Mouse (Mus musculus) forebrain, postnatal 0 days (tissue): ENCODE data around the gene 1700067P10Rik. TPM values are rescaled to one million over a fixed set of nuclear protein-coding genes. Genes with fewer than 3 reads are reported as not detected.

Experiments
- ATAC-seq: fragments of 200-750 bp; cut with Nextera tagmentation; 2 replicates; pipeline ENCODE4 v1.8.0; 2017; ENCODE audit warnings: mild to moderate bottlenecking, moderate library complexity
- DNase-seq: peaks from one replicate; pipeline ENCODE4 v3.0.0-alpha.2; 2015
- H3K27ac ChIP-seq: fragments of 300-500 bp; sonication (generic); 2 replicates; pipeline ENCODE4 v1.5.1; 2014; ENCODE audit warnings: low read depth, mild to moderate bottlenecking, antibody characterized with exemption, low read length, moderate library complexity, mixed read lengths
- H3K27me3 ChIP-seq: fragments of 300-500 bp; sonication (generic); 2 replicates; pipeline ENCODE4 v1.6.1; 2014; ENCODE audit warnings: mild to moderate bottlenecking, low read length, mixed read lengths; ENCODE audit not compliant: insufficient read depth
- H3K36me3 ChIP-seq: fragments of 300-500 bp; sonication (generic); 2 replicates; pipeline ENCODE4 v1.6.1; 2014; ENCODE audit warnings: mild to moderate bottlenecking, moderate library complexity; ENCODE audit not compliant: insufficient read depth
- H3K4me1 ChIP-seq: fragments of 300-500 bp; sonication (generic); 2 replicates; pipeline ENCODE4 v1.6.1; 2014; ENCODE audit warnings: antibody characterized with exemption; ENCODE audit not compliant: insufficient read depth
- H3K4me2 ChIP-seq: fragments of 300-500 bp; sonication (generic); 2 replicates; pipeline ENCODE4 v1.6.1; 2014; ENCODE audit warnings: low read depth, mild to moderate bottlenecking, moderate library complexity
- H3K4me3 ChIP-seq: fragments of 300-500 bp; sonication (generic); 2 replicates; pipeline ENCODE4 v1.5.1; 2014; ENCODE audit warnings: low read depth, low read length, mixed read lengths
- H3K9ac ChIP-seq: fragments of 300-500 bp; sonication (generic); 2 replicates; pipeline ENCODE4 v1.6.1; 2014; ENCODE audit warnings: mild to moderate bottlenecking
- H3K9me3 ChIP-seq: fragments of 300-500 bp; sonication (generic); 2 replicates; pipeline ENCODE4 v1.6.1; 2016; ENCODE audit warnings: low read length
- CTCF ChIP-seq: sonication (generic); IDR thresholded peaks from 2 replicates; pipeline ENCODE4 v1.5.1; 2016; ENCODE audit warnings: antibody characterized with exemption, control low read depth, low read depth
- WGBS: fragments of 180-500 bp; shearing (Covaris S2); extraction: QIAGEN DNeasy Blood & Tissue Kit; methylation state at CpG from one replicate; pipeline ENCODE4 v1.1.7; 2014; 5-methylcytosine and 5-hydroxymethylcytosine counted together
- polyA plus RNA-seq: library from polyadenylated mRNA; unstranded; fragments of >200 nt; fragmentation: Nextera tagmentation; extraction: Ambion mirVana; gene quantifications from 2 replicates; pipeline ENCODE4 v1.2.1, GENCODE M21; 2015
- total RNA-seq: library from RNA; depleted of rRNA; stranded (reverse); fragments of >200 nt; gene quantifications from 2 replicates; pipeline ENCODE4 v1.2.3, GENCODE M21; 2014

Gene 1700067P10Rik
- total and polyA plus RNA-seq, 2 experiments from 2014 or later = not detected

DNA sequence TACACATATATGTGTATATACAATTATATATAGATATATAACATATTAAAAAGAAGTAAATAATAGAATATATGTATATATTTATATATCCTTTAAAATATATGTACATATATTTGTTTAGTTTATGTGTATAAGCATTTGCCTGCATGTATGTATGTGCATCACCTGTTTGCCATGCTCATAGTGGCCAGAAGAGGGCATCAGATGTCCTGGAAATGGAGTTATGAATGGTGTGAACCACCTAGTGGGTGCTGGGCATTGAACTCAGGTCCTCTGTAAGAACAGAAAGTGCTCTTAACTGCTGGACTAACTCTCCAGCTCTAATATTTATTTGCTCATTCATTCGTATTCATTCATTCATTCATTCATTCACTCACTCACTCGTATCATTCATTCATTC is 35.5 kb upstream of the 1700067P10Rik start:
- H3K27ac ChIP-seq = no peak overlapping the region
- TF ChIP-seq CTCF = no peak; the same call in 1 of the 2 replicates
- no peak overlapping the region for H3K9ac ChIP-seq
- H3K4me2 ChIP-seq = no peak overlapping the region
- no peaks in the 10 kb centered on the region for H3K36me3 ChIP-seq
- peaks cover 20% of the 10 kb centered on the region; the same call in 1 of the 2 replicates for H3K4me1 ChIP-seq
- ATAC-seq (no peak), DNase-seq (no peak)
- no peak overlapping the region for H3K4me3 ChIP-seq
- WGBS = 81% methylated on average over 2 of the region's 2 CpGs
- H3K27me3 ChIP-seq = no peaks in the 10 kb centered on the region
- H3K9me3 ChIP-seq = no peaks in the 10 kb centered on the region

DNA sequence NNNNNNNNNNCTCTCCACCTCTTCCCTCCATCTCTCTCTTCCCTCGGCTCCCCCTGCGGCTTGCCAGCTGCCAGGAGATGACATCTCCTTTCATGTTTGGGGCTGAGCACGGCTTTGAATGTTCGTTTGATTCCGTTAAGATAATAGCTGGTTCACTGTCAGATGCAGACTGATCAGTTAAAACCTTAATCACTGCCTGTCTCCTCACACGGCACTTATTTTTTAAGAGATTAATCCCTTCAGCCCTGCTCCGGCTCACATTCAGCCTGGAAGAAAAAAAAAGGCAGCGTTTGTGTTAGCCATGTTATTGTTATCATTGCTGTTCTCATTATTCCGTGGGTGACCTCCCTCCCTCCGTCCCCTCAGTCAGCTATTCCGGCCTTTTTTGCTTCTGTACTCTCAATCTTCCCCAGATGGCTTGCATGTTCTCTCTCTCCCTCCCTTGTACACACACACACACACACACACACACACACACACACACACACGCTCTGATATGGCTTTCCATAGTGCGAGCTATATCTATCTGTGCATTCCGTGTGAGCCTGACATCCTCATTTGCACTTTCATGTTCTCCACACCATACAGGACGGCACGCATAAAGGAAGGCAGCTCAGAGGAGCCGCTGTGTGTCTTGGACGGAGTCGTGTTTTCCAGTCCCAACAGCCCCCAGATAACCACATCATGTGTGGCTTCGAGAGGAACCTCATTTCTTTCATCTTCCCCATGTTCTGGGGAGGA is 33.9 kb upstream of the 1700067P10Rik start:
- DNase-seq (peak; percentile 69), ATAC-seq (peak; percentile 78)
- peak overlapping the region; percentile 40 for H3K9ac ChIP-seq
- TF ChIP-seq CTCF = no peak
- no peak overlapping the region for H3K4me3 ChIP-seq
- no peaks in the 10 kb centered on the region for H3K36me3 ChIP-seq
- H3K9me3 ChIP-seq = no peaks in the 10 kb centered on the region
- no peaks in the 10 kb centered on the region for H3K27me3 ChIP-seq
- WGBS = 21% methylated on average over 20 of the region's 20 CpGs
- peak overlapping the region; percentile 23 for H3K4me2 ChIP-seq
- peak overlapping the region; percentile 62 for H3K27ac ChIP-seq
- H3K4me1 ChIP-seq = peaks cover 18% of the 10 kb centered on the region; the same call in 1 of the 2 replicates

DNA sequence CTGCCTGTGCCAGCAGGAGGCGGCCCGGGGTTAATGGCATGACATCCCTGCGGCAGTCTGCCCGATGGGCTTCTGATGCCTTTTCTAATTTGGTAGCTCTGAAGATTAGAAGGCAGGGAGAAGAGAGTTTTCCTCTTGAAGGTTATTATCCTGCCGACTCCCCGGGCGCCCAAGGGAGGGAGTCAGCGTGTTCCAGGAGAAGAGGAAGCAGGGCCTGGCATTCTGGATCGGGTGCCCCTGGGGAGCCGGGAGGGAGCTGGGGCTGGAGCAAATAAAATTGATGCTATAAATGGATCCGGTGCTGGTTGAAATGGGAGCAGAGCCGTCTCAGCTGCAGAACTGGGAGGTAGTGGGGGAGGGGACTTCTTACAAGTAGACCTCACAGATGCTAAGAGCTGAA is 31.7 kb upstream of the 1700067P10Rik start:
- no peak for TF ChIP-seq CTCF
- H3K9me3 ChIP-seq = no peaks in the 10 kb centered on the region
- peak overlapping the region; percentile 35 for H3K27ac ChIP-seq
- H3K4me3 ChIP-seq = no peak overlapping the region
- ATAC-seq (0 out of 2 replicates have a peak, but pooled peaks have one; percentile 13), DNase-seq (no peak)
- no peaks in the 10 kb centered on the region for H3K27me3 ChIP-seq
- H3K4me1 ChIP-seq = peaks cover 18% of the 10 kb centered on the region; the same call in 1 of the 2 replicates
- 2% methylated on average over 12 of the region's 12 CpGs for WGBS
- H3K36me3 ChIP-seq = no peaks in the 10 kb centered on the region
- H3K9ac ChIP-seq = 0 out of 2 replicates have a peak overlapping the region, but pooled peaks have one; percentile 1
- H3K4me2 ChIP-seq = peak overlapping the region; percentile 17; the same call in 1 of the 2 replicates

DNA sequence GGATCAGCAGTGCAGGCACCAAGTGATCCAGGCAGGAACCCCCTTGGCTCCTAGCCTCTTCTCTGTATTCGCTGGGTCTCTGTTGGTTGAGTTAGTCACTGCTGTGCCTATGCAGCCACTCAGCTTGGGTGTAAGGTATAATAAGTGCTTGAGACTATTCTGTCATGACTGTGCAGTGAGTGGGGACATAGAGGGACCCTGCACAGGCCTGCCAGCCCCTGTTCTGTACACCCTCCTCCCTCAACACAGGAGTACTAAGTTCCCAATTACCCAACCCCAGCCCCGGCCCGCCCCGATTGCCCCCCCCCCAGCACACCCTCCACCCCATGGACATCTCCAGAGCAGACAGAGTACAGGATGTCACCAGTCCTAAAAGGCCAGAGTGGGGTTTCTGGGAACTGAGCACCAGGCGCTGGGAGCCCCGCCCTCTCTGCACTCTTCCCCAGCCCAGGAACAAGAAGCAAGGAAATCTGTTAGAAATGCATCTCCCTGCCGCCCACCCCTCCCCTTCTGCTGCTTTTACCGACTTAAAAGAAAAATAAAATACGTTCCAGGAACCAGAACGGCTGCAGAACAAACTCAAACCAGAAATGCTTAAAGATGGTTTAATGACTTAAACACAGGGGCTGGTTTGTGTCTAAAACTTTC is 24.8 kb upstream of the 1700067P10Rik start:
- H3K4me2 ChIP-seq = no peak overlapping the region
- no peaks in the 10 kb centered on the region for H3K36me3 ChIP-seq
- no peak overlapping the region for H3K9ac ChIP-seq
- DNase-seq (no peak), ATAC-seq (no peak)
- no peaks in the 10 kb centered on the region for H3K27me3 ChIP-seq
- no peak for TF ChIP-seq CTCF
- H3K9me3 ChIP-seq = no peaks in the 10 kb centered on the region
- no peak overlapping the region for H3K4me3 ChIP-seq
- H3K27ac ChIP-seq = no peak overlapping the region
- no peaks in the 10 kb centered on the region for H3K4me1 ChIP-seq
- 29% methylated on average over 10 of the region's 10 CpGs for WGBS

DNA sequence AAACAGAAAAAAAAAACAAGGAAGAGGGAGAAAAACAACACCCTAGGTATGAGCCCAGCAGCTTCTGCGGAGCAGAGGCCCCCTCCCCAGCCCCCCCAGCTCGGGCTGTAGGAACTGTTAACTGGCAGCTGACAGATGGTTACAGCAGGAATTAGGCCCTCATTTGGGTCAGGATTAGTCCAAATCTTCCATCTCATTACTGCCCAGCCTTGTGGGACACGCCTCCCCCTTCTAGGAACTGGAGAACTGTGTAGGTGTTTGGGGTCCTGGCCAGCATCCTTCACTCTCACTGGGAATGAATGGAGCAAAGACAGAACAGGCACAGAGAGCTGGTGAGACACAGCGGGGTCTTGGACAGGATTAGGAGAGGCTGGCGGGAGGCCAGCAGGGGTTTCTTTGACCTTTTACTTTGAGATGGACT is 24.0 kb upstream of the 1700067P10Rik start:
- H3K4me3 ChIP-seq = no peak overlapping the region
- no peak for ATAC-seq
- no peak overlapping the region for H3K27ac ChIP-seq

DNA sequence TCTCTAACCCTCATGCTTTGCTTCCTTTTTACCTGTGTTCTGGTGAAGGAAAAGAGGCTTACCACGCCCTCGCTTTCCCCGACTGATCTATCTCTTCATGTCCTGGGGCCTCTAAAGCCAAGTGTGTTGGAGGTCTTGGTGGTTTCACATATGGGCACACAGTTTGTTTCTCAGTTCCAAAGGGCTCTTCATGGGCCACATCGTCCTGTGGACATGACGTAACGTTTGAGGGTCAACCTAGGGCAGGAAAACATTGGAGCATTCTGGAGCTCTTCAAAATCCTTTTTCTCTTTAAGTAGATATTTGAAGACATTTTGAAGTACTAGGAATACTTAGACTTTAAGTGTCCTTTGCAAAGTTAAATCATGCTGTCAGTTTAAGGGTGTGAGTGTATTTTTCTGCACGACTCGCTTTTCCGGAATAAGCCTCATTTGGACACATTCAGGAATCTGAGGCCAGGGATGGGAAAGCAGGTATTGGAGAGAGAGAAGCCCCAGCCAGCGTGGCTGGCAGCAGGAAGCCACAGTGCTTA is 22.0 kb upstream of the 1700067P10Rik start:
- Histone ChIP-seq H3K36me3 (no peaks in the 10 kb centered on the region), H3K4me3 (no peak overlapping the region), H3K9me3 (no peaks in the 10 kb centered on the region), H3K9ac (no peak overlapping the region), H3K27ac (no peak overlapping the region), H3K27me3 (no peaks in the 10 kb centered on the region), H3K4me1 (no peaks in the 10 kb centered on the region), H3K4me2 (no peak overlapping the region)
- WGBS = 60% methylated on average over 10 of the region's 10 CpGs
- DNase-seq = no peak
- TF ChIP-seq CTCF = no peak
- ATAC-seq = no peak

More for the DNA sequence above, 24.0 kb upstream of the 1700067P10Rik start:
- no peaks in the 10 kb centered on the region for H3K9me3 ChIP-seq
- DNase-seq = no peak
- H3K4me2 ChIP-seq = no peak overlapping the region
- no peak for TF ChIP-seq CTCF
- 20% methylated on average over 5 of the region's 5 CpGs for WGBS
- no peaks in the 10 kb centered on the region for H3K36me3 ChIP-seq
- H3K27me3 ChIP-seq = no peaks in the 10 kb centered on the region
- H3K9ac ChIP-seq = no peak overlapping the region
- H3K4me1 ChIP-seq = no peaks in the 10 kb centered on the region

DNA sequence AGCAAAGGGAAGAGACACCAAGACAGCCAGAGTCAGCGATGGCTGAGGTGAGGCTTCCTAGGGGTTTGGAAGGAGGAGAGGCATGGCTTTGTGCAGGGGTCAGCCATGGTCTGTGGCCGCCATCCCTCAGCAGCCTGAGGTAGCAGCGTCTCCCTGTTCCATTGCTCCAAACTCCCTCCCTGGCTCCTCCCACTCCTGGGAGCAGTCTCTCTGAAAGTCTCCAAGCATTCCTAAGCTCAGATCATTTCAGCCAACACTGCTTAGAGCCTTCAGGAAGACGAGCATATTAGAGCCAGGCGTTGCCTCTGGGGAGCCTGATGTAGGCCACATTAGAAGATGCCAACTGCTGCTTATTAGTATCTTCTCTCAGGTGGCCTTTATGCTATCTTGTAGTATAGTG is 21.4 kb upstream of the 1700067P10Rik start:
- DNase-seq (no peak), ATAC-seq (no peak)
- no peaks in the 10 kb centered on the region for H3K9me3 ChIP-seq
- H3K4me2 ChIP-seq = no peak overlapping the region
- H3K27ac ChIP-seq = no peak overlapping the region
- no peak overlapping the region for H3K4me3 ChIP-seq
- TF ChIP-seq CTCF = no peak
- no peaks in the 10 kb centered on the region for H3K4me1 ChIP-seq
- H3K36me3 ChIP-seq = no peaks in the 10 kb centered on the region
- H3K27me3 ChIP-seq = no peaks in the 10 kb centered on the region
- 30% methylated on average over 5 of the region's 5 CpGs for WGBS
- no peak overlapping the region for H3K9ac ChIP-seq
